Mouse (Mus musculus): ENCODE results near the gene Pid1.

DNA sequence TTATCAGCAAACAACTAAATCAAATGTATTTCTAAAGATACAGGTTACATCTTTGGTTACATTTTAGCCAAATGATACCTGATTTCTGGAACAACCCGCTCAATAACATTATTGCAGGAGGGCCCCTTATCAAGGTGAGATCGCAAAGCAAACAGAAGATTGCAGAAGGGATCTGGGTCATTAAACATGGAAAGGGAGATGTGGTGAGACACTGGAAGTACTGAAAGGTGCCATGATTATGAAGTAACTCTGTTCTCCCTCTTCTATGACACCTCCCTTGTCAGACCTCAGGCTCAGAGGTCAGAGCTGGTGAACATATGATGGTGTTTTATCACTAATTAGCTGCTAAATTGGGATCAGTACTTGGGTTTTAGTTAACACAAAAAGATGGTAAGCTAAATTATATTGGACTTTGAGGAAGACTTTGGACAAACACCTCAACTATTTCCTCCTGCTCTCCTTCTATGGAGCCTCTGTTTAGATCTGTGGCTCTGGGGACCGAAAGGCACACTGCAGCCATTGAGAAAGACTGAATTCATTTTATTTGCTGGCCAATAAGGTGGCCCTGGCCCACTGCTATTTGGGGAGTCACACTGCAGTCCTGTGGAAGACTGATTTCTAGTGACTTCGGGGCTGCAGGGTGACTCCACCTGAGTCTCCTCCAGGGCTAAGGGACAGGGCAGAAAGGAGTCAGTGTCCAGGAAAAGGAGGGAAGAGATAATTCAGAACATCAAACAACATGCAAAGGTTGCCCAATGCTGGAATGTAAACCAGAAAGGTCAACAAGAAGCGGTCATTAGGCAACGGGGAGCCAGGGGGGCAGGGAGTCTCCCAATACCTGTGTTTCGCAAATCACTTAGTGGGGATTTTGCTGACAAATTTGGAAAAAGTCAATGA is 85.4 kb downstream of the Pid1 start:
- no peak for TF ChIP-seq ZNF384 (IDR thresholded peaks at IDR 0.05; ENCODE audit: low read depth, low read length)
- TF ChIP-seq CTCF (conservative IDR thresholded peaks at IDR 0.05 in 1 of 2, IDR thresholded peaks at IDR 0.05 in 1 of 2; ENCODE audit: low read depth in 2 of 2, low read length in 2 of 2), result no peak
- TF ChIP-seq MAFK (IDR thresholded peaks at IDR 0.05; ENCODE audit: insufficient replicate concordance, low read length), result no peak
- TF ChIP-seq ZMIZ1 (IDR thresholded peaks at IDR 0.05; ENCODE audit: low read depth, low read length), result no peak
- no peak for TF ChIP-seq EP300 (IDR thresholded peaks at IDR 0.05; ENCODE audit: low read length)
- TF ChIP-seq POLR2A (IDR thresholded peaks at IDR 0.05; ENCODE audit: low read depth, low read length), result no peak
- TF ChIP-seq RAD21 (IDR thresholded peaks at IDR 0.05; ENCODE audit: low read depth, low read length), result no peak
- TF ChIP-seq POLR2AphosphoS2 (IDR thresholded peaks at IDR 0.05; ENCODE audit: low read depth, low read length), result no peak
- TF ChIP-seq CHD1 (IDR thresholded peaks at IDR 0.05; ENCODE audit: low read depth, low read length), result no peak
- no peak for TF ChIP-seq ZKSCAN1 (IDR thresholded peaks at IDR 0.05; ENCODE audit: borderline replicate concordance, low read depth, low read length)
- TF ChIP-seq USF2 (conservative IDR thresholded peaks at IDR 0.05; ENCODE audit: low read depth, low read length), result no peak

Measured in CH12.LX (cell line).